Mouse (Mus musculus) E14TG2a.4 (cell line): ENCODE measurements around the gene Flvcr1.

Source experiments
- CTCF ChIP-seq: conservative IDR thresholded peaks from 2 replicates; pipeline ENCODE4 v1.5.1; 2014; ENCODE audit warnings: low read length
- NANOG ChIP-seq: IDR thresholded peaks from 2 replicates; pipeline ENCODE4 v1.6.1; 2014; ENCODE audit warnings: borderline replicate concordance, low read length, mixed read lengths

GRCm38 (mm10) chr1:190979100-190979563 is 46.8 kb downstream of the Flvcr1 start, which contains the start of gene Vash2:
- no peak for TF ChIP-seq CTCF
- no peak for TF ChIP-seq NANOG
